Mouse (Mus musculus) gastrocnemius, adult 18-20 months (tissue): ENCODE data around the gene Prl3a1. TPM values are rescaled to one million over a fixed set of nuclear protein-coding genes. Genes with fewer than 3 reads are reported as not detected.

ENCODE experiments used
- DNase-seq: peaks from one replicate; pipeline ENCODE4 v3.0.0; 2021; ENCODE audit warnings: low spot score
- long read RNA-seq, 2 experiments: library from polyadenylated mRNA; stranded (forward); transcript quantifications; one replicate each; pipeline ENCODE4 v2.0.0; 2021
- total RNA-seq, 2 experiments: library from RNA; stranded (reverse); gene quantifications; 2 replicates each; pipeline ENCODE4 v1.2.3; 2021

Gene Prl3a1
- total RNA-seq, result not detected
- long read RNA-seq, experiment 1, result 0 reads
- long read RNA-seq, experiment 2, result 0 reads

- no peak for DNase-seq
Observed at GRCm38 (mm10) chr13:27259136-27259535, at the start of gene Prl3a1. TSS of gene Prl3a1 (plus strand) at chr13:27259436.

GRCm38 (mm10) chr13:27241547-27241946 is 17.7 kb upstream of the Prl3a1 start, which contains the start of gene Prl3b1:
TSS of gene Prl3b1 (plus strand) at chr13:27241847.
- no peak for DNase-seq

DNA sequence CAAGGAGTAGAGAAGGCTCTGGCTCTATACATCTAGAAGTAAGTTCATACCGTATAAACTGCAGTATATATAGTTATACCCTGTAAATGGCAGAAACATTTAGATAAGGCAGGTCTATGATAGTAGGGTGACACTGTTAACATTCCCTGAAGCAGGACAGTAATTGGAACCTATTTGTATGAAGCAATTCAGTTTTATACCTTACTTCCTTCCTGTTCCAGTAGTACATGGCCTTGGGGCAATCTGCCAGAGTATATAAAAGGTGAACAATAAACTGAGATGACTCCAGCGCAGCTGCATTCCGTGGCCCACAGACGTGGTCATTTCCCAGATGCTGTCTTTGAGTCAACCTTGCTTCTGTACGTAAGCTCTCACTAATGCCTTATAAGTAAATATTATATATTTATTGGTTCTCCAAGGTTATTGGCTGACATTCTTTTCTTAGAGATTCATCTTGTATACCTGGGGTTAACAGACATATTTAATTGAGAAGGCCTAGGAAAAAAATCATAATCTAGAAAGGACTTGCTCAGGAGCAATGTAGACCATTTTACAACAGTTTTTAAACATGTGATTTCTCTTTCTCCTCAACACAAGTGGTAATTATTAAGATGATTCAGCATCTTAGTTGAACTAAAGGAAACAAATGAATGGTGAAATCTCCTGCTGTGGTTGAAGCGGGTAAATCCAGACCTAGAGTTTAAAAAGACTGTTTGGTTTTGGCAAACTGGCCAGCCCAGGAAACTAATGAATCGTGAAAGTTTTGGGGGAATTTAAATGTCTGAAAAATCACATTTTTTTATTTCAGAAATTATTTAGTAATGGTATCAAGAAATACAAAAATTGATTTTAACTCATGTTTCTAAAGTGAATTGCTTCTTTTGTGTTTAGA is 53.3 kb downstream of the Prl3a1 start, which contains the start of gene Prl6a1:
Gene Prl6a1 (plus strand): TSS at position 294 of the 892 bp plus-strand sequence.
- no peak for DNase-seq

Other genes with a start within 250 kb of the Prl3a1 start
- gene Prl, start 201.9 kb upstream of the Prl3a1 start, total RNA-seq, result not detected
- not detected for gene Prl3d1, start 165.2 kb upstream of the Prl3a1 start, total RNA-seq
- not detected for gene Prl3d2, start 137.7 kb upstream of the Prl3a1 start, total RNA-seq
- gene Prl3d3, start 102.6 kb upstream of the Prl3a1 start, total RNA-seq, result not detected
- gene Prl3c1, start 62.8 kb upstream of the Prl3a1 start, total RNA-seq, result not detected
- gene Prl3b1, start 17.6 kb upstream of the Prl3a1 start, total RNA-seq, result not detected
- gene Prl6a1, start 53.2 kb downstream of the Prl3a1 start, total RNA-seq, result not detected
- not detected for gene Prl8a2, start 86.2 kb downstream of the Prl3a1 start, total RNA-seq
- gene Prl2b1, start 131.4 kb downstream of the Prl3a1 start, total RNA-seq, result not detected
- gene Prl8a6, start 179.3 kb downstream of the Prl3a1 start, total RNA-seq, result not detected